Mouse (Mus musculus): Measurements from ENCODE around the gene Tbc1d14.

DNA sequence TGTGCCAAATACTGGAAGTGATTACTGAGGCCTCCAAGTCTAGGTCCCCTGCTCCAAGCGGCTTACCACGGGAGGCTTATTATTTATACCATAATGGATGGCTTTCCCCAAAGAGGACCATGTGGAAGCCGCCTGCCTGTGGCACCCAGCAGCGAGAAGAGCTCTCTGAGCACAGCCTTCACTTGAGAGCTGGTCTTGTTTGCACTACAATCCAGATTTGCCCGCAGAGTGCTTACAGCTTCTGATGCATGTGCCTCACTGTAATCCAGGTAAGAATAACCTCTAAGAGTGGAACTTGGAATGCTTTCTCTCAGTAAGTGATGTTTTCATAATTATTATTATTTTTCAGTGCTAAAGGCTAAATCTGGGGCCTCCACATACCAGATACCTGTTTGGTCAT is 34.0 kb downstream of the Tbc1d14 start:
- TF ChIP-seq CTCF (IDR thresholded peaks at IDR 0.05; ENCODE audit: low read depth) (no peak), EP300 (IDR thresholded peaks at IDR 0.05; ENCODE audit: low read depth) (no peak)

All from heart, postnatal 0 days (tissue).